ENCODE assay signal across 8 mouse cellular contexts in genomic region chr3:108654566-108654965, GRCm38 (mm10). TPM values are rescaled to one million over a fixed set of nuclear protein-coding genes. Genes with fewer than 3 reads are reported as not detected.
DNase-seq lines count a peak whose midpoint lies in the region; ATAC-seq and TF ChIP-seq lines count a peak whose summit lies in the region.

No protein-coding gene starts in this region.

- 0 out of 2 replicates have a peak, but pooled peaks cover 2% of the 10 kb centered on the region for H3K36me3 ChIP-seq in lung, embryonic 14.5 days (ENCODE audit: insufficient read depth)
- no peaks in the 10 kb centered on the region for H3K36me3 ChIP-seq in hindbrain, embryonic 11.5 days (ENCODE audit: control insufficient read depth, insufficient read depth, low read length)
- H3K36me3 ChIP-seq in midbrain, embryonic 12.5 days, result 0 out of 2 replicates have a peak, but pooled peaks cover 9% of the 10 kb centered on the region

- TF ChIP-seq CTCF in lung, embryonic 14.5 days (IDR thresholded peaks at IDR 0.05; ENCODE audit: low read depth), result no peak

- peak overlapping the region; percentile 89 for H3K9ac ChIP-seq in lung, embryonic 14.5 days
- peak overlapping the region; percentile 90; the same call in 1 of the 2 replicates for H3K9ac ChIP-seq in hindbrain, embryonic 11.5 days (ENCODE audit: low read depth, low read length)
- H3K9ac ChIP-seq in midbrain, embryonic 12.5 days (replicated peaks), result peak overlapping the region; percentile 85

- 11% methylated on average over 14 of the region's 14 CpGs for WGBS in lung, embryonic 14.5 days
- 26% methylated on average over 14 of the region's 14 CpGs for WGBS in hindbrain, embryonic 11.5 days
- WGBS in midbrain, embryonic 12.5 days, result 28% methylated on average over 14 of the region's 14 CpGs

- DNase-seq in lung, embryonic 14.5 days, result peak; percentile 42
- DNase-seq in lung, postnatal 14 days, result no peak
- peak; percentile 34 for DNase-seq in c-Kit-positive CD71-positive TER-119-negative erythroid progenitor cells, embryonic 14.5 days (ENCODE audit: low read depth)
- peak; percentile 22 for DNase-seq in hindbrain, embryonic 11.5 days (ENCODE audit: low spot score)
- no peak for DNase-seq in ovary, postnatal 10 days (ENCODE audit: low spot score)
- DNase-seq in ovary, postnatal 14 days (ENCODE audit: low spot score), result no peak
- no peak for DNase-seq in kidney, adult 8-10 months

- peak overlapping the region; percentile 79 for H3K4me3 ChIP-seq in lung, embryonic 14.5 days (ENCODE audit: low read depth, low read length)
- H3K4me3 ChIP-seq in hindbrain, embryonic 11.5 days (ENCODE audit: low read depth, low read length), result peak overlapping the region; percentile 79
- H3K4me3 ChIP-seq in midbrain, embryonic 12.5 days, result peak overlapping the region; percentile 86

- H3K4me2 ChIP-seq in lung, embryonic 14.5 days, result peak overlapping the region; percentile 75
- peak overlapping the region; percentile 45 for H3K4me2 ChIP-seq in hindbrain, embryonic 11.5 days (replicated peaks; ENCODE audit: low read depth, low read length)
- peak overlapping the region; percentile 62 for H3K4me2 ChIP-seq in midbrain, embryonic 12.5 days (replicated peaks)

- no peak overlapping the region; the same call in 1 of the 2 replicates for H3K27ac ChIP-seq in lung, embryonic 14.5 days (ENCODE audit: low read depth)
- no peak overlapping the region for H3K27ac ChIP-seq in hindbrain, embryonic 11.5 days (ENCODE audit: low read depth, low read length)
- no peak overlapping the region for H3K27ac ChIP-seq in midbrain, embryonic 12.5 days (replicated peaks)

- ATAC-seq in lung, embryonic 14.5 days (ENCODE audit: insufficient read depth), result no peak
- ATAC-seq in hindbrain, embryonic 11.5 days (ENCODE audit: low FRiP score), result no peak
- no peak for ATAC-seq in midbrain, embryonic 12.5 days (ENCODE audit: low FRiP score, low read depth)

- no peaks in the 10 kb centered on the region for H3K9me3 ChIP-seq in lung, embryonic 14.5 days (ENCODE audit: low read depth, low read length)
- no peaks in the 10 kb centered on the region for H3K9me3 ChIP-seq in hindbrain, embryonic 11.5 days (ENCODE audit: control insufficient read depth, low read length)
- no peaks in the 10 kb centered on the region for H3K9me3 ChIP-seq in midbrain, embryonic 12.5 days

- peaks cover 4% of the 10 kb centered on the region; the same call in 1 of the 2 replicates for H3K4me1 ChIP-seq in lung, embryonic 14.5 days (ENCODE audit: insufficient read depth)
- H3K4me1 ChIP-seq in hindbrain, embryonic 11.5 days (replicated peaks; ENCODE audit: control insufficient read depth, insufficient read depth, low read length), result no peaks in the 10 kb centered on the region
- peaks cover 16% of the 10 kb centered on the region for H3K4me1 ChIP-seq in midbrain, embryonic 12.5 days

- H3K27me3 ChIP-seq in lung, embryonic 14.5 days (ENCODE audit: insufficient read depth, low read length), result no peaks in the 10 kb centered on the region
- H3K27me3 ChIP-seq in hindbrain, embryonic 11.5 days (ENCODE audit: control insufficient read depth, insufficient read depth, low read length), result no peaks in the 10 kb centered on the region
- no peaks in the 10 kb centered on the region for H3K27me3 ChIP-seq in midbrain, embryonic 12.5 days

RNA-seq across cellular contexts. Expression of gene Clcc1, which starts 0.9 kb away (rescaled TPM):
- polyA plus RNA-seq in lung, embryonic 14.5 days (2014; fragmentation: Nextera tagmentation; extraction: Ambion mirVana), result 80.4 and 85.9 TPM in 2 replicates
- 64.5 and 66.7 TPM in 2 replicates for polyA plus RNA-seq in hindbrain, embryonic 11.5 days (2014; fragmentation: Nextera tagmentation; extraction: Ambion mirVana)
- 64.8 and 68.2 TPM in 2 replicates for polyA plus RNA-seq in midbrain, embryonic 12.5 days (2016; fragmentation: Nextera tagmentation; extraction: Ambion mirVana)

Comparison
In these comparisons a context has a peak if more than half of its experiments do, and no peak if none do; other contexts are left out.
1. DNase-seq: peak in lung, embryonic 14.5 days (single experiment), c-Kit-positive CD71-positive TER-119-negative erythroid progenitor cells, embryonic 14.5 days (single experiment) and hindbrain, embryonic 11.5 days (single experiment); none in lung, postnatal 14 days (single experiment), ovary, postnatal 10 days (single experiment), ovary, postnatal 14 days (single experiment) and kidney, adult 8-10 months (0 of 2).
2. Peak in every context shown above with its lines, with median percentiles within 50 percentile points of each other: H3K4me2 ChIP-seq, H3K4me3 ChIP-seq and H3K9ac ChIP-seq.